Mouse (Mus musculus) urinary bladder, postnatal 4 days (tissue): ENCODE measurements around the gene Rsrc1.
"Not testable (repeated sequence)": the region's sequence is repeated elsewhere in the genome, so short reads cannot be mapped to it uniquely, and the experiment has no call there.

Experiments
- DNase-seq, 2 experiments: peaks; one replicate each; pipeline ENCODE4 v3.0.0; 2021 to 2022; ENCODE audit warnings: low spot score in 2 of 2

Rsrc1 gene

GRCm38 (mm10) chr3:66985539-66986286 is 4.5 kb downstream of the Rsrc1 start:
- peak; percentile 73 to 74 for DNase-seq

- no peak for DNase-seq
These were observed 5.0 kb downstream of the Rsrc1 start for GRCm38 (mm10) chr3:66986287-66986560.

- no peak for DNase-seq
These were observed 15.6 kb downstream of the Rsrc1 start for GRCm38 (mm10) chr3:66996820-66997219.

DNA sequence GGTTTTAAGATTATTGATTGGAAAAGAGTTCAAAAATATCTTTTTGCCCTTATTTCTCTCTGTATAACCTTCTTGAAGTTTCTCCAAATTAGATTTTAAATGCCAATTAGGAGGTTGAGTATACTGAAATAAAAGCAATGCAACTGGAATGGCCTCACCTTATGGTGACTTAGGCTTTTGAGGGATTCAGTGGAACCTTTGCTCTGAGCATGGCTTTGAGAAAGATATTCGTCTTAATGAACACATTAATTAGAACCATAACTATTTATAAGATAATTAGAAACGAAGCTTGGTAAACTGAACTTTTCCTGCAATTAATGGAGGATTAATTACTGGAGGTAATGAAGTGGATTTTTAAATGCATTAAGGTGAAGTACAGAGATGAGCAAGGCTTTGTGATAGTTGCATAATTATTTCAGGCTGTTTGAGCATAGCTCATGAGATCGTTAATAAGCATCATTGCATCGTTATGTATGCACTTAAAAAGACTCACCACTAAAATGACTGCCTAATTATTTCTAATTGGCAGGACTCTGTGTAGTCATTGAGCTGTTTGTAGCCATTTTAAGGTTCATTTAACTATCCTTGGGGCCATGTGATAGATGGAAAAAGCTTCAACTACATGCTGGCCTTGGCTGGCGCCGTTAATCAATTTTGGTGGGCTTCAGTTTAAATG is 55.3 kb downstream of the Rsrc1 start:
- no peak for DNase-seq

GRCm38 (mm10) chr3:67059755-67060154 is 78.6 kb downstream of the Rsrc1 start:
- no peak for DNase-seq

DNA sequence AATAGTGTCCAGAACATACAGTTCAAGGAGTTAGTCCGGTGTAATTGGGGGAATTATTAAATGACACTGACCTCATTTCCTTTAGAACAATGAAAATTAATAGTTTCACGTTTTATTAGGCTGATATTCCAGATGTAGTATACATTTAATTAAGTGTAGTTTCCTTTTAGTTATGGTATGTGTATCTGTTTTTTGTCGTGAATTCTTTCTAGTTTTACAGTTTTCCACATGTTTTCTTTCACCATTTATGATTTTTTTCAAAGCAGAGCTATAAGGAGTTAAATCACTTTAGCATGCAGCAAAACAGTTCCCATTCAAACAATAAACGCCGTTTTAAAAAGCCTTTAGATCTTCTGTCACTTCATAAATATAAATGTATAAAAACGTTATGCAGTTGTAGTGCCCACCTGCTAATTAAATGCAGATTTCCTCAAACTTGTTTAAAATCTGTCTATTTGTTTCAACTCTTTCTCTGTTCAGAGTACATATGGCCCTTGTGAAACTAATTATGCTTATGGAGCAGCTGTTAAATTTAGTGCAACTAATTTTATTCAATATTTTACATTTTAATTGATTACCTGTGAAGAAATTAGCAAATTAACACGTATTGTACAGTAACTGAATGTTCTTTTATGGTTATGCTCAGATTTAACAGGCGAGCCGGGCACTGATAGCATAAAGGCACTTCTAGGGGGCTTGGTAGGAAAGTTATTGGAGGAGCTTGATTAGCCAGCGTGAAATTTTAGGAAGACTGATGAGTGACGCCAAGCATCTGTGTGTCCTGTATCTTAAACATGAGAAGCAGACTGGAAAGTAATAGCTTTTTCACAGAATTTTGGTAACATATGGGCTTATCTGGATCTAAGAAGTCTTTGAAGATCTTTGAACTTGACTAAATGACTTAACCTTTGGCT is 89.6 kb downstream of the Rsrc1 start:
- no peak for DNase-seq

DNA sequence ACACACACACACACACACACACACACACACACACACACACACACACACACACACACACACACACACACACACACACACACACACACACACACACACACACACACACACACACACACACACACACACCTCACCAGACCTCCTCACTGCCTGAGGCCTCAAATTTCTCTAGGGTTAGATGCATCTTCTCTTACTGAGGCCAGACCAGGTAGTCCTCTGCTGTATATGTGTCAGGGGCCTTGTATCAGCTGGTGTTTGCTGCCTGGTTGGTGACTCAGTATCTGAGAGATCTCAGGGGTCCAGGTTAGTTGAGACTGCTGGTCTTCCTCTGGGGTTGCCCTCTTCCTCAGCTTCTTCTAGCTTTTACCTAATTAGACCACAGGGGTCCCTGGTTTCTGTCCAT is 92.5 kb downstream of the Rsrc1 start:
- not testable (repeated sequence) for DNase-seq

- no peak for DNase-seq
These were observed 94.3 kb downstream of the Rsrc1 start for GRCm38 (mm10) chr3:67075484-67075883.

DNA sequence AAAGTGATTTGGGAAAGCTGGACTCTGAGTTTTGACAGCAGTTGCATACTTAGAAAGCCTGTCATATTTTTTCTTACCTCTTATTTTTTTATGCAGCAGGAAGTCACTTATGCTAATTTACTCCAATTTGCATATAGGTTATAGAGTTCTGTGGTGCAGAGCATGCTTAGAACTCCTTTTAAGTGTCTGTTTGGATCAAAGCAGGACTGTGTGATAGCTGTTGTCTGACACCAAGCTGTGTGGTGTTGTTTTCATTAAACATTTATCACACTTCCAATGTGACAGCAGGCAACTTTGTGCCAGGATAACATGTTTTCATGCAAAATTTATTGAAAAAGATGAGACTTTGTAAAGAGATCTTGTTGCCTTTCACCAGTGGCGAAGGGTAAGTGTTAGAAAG is 103.6 kb downstream of the Rsrc1 start:
- no peak for DNase-seq

- DNase-seq: no peak
These were observed 127.2 kb downstream of the Rsrc1 start for GRCm38 (mm10) chr3:67108428-67108827.

DNA sequence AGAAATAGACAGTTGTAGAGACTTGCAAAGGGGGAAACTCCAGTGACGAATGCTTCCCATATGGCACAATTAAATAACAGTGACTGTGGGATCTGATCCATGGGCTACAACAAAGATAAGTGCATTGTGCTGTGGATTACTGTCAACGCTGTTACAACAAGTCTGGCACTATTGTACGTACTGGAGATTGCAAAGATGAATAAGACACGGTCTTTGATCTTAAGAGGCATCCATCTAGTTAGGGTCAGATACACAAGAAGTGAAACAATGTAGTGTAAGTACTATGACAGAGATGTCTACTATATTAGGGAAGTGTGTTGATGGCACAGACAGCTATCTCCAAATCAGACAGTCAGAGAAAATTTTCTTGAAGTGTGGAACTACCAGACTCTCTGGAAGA is 135.1 kb downstream of the Rsrc1 start:
- DNase-seq: no peak

GRCm38 (mm10) chr3:67132521-67132920 is 151.3 kb downstream of the Rsrc1 start:
- DNase-seq: no peak

DNA sequence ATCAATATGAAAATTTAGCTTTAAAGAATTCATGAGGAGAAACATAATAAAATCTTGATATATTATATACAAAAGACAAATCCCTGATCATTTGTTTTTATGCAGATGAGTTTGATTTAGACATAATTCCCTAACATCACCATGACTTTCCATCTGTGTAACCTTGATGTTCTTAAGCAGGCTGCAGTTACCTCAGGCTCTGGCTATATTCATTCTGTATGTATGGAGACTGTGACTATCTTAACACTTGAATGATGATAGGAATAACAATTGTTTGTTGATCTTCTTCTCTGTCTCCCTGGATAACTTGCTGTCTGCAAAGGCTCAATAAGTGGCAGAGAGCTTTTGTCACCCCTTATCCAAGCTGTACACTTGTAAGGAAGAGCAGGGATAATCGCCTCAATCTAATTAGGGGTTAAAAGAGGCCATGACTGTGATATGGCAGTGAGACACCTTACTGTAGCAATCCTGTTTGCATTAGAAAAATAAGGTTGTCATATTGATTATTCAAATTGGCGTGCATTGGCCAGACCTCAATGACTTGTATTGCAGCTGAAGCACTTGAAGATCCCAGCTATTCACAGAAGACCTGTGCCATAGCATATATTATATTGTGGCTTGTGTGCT is 154.7 kb downstream of the Rsrc1 start:
- no peak for DNase-seq

- no peak for DNase-seq
These were observed 163.8 kb downstream of the Rsrc1 start for GRCm38 (mm10) chr3:67144952-67145351.

DNA sequence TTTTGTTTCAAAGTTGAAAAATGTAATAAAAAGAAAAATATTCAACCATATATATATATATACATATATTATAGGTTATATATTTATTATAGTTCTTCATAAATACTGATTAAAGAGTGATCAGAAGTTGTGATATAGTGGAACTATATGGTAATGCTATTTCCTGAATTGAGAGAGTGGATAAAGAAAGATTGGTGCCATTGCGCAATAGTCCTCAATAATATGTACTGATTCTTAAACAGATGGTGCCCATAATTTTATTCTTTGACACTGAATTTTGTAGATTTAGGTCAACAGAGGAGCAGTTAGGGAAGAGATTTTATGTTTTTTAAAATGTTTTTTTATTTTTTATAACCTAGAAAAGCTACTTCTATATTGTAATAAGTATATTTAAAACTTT is 165.1 kb downstream of the Rsrc1 start:
- DNase-seq: no peak

DNA sequence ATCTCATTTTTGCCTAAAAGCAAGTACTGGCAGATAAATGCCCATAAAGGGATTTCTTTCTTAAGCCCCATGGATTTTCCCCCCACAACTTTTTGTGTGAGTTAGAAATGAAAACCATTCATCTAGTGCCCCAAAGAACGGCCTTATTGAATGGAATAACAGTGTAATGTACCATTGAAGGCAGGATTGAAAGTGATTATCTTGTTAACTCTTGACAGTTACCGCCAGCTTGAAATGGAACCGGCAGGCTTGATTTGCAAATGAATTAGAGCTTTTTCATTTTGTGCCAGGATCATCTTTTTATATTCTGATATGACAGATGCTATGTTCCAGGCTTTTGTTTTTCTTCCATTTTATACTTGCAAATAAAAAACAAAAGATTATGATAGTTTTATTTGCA is 166.1 kb downstream of the Rsrc1 start:
- DNase-seq: no peak

DNA sequence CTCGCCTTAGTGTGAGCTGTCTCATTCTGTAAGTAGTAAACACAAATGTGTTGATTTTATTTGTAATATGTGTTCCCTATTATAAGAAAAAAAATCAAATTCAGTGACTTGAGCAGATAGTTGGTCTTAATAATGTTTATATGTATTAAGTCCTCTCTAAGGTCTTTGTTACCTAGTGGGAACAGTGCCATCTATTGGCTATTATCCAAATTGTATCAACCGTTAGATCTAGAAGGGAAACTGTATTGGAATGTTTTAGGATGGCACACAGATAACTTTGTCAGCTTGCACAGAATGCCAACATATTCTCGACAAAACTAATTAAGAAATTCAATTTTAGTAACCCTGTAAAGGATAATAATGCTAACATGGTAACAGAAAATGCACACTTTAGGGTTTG is 216.0 kb downstream of the Rsrc1 start:
- DNase-seq: no peak

- no peak for DNase-seq
These were observed 231.9 kb downstream of the Rsrc1 start for GRCm38 (mm10) chr3:67213047-67213457.

- no peak for DNase-seq
These were observed 251.5 kb downstream of the Rsrc1 start for GRCm38 (mm10) chr3:67232617-67233241.

DNA sequence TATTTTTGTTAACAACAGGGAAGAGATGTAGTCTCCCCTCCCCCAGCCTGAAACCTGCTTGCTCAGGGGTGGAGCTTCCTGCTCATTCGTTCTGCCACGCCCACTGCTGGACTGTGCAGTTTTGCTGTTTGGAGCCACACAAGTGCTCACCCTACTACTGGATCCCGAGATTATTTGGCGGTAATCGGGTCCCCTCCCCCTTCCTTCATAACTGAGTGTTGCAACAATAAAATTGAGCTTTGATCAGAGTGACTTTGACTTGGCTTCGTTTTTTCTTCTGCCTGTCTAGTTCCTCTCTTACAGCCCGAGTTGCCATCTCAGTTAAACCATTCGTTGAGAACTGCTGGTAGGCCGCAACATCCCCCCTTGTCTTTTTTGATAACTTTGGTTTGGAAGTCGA is 261.3 kb downstream of the Rsrc1 start:
- DNase-seq: not testable (repeated sequence)

GRCm38 (mm10) chr3:67267448-67267847 is 286.3 kb downstream of the Rsrc1 start:
- DNase-seq: no peak

GRCm38 (mm10) chr3:67279781-67280180 is 298.6 kb downstream of the Rsrc1 start:
- no peak for DNase-seq
